Mouse (Mus musculus): ENCODE measurements at regions not wholly inside any gene's neighbourhood (a gene's known extent, or its start where the extent isn't known, plus 50 kb on each side); places are given as distances from the start of the nearest gene placed in this dataset.

DNA sequence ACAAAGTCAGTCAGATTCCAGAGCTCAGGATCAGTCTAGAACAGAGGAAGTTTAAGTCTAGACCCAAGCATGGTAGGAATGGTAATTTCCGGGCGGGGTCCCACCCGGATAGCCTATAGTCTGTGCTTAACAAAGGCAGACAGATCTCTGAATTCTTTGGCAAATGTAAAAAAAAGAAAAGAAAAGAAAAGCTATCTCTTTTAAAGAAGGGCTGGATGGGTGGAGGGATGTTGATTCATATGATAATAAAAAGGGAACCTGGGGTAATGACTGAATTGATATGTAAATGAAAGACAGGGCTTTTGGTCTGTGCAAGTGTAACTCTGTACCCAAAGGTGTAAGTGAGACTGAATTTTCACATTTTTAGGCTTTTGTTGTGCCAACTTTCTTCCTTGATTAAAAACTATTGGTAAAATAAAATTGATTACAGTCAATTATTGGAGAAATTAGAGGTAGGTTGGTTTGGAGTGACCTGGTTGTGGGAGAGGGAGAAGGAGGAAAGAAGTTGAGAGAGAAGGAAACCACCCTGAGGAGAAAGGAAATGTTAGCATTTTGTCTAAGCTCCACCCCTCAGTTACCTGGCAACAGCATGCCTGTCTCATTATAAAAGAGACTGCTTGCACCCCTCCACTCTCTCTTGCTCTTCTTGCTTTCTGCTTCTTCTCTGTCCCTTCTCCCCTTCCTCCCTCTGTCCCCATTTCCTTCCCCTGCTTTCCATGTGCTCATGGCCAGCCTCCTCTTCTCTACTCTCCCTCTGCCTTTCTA, 259.3 kb upstream of the Crbn start:
- Histone ChIP-seq H3K4me2 (replicated peaks; ENCODE audit: low read depth, low read length, severe bottlenecking) (no peak overlapping the region), H3K27ac (replicated peaks; ENCODE audit: low read depth, low read length) (no peak overlapping the region), H3K36me3 (ENCODE audit: control insufficient read depth, insufficient read depth, low read length) (no peaks in the 10 kb centered on the region), H3K27me3 (ENCODE audit: control insufficient read depth, insufficient read depth, low read length) (no peaks in the 10 kb centered on the region), H3K4me3 (replicated peaks; ENCODE audit: low read length) (no peak overlapping the region), H3K9me3 (ENCODE audit: control insufficient read depth, low read length) (no peaks in the 10 kb centered on the region), H3K9ac (ENCODE audit: low read depth, low read length, severe bottlenecking) (no peak overlapping the region), H3K4me1 (ENCODE audit: control insufficient read depth, insufficient read depth, low read length) (no peaks in the 10 kb centered on the region)
- 80% methylated on average over 3 of the region's 3 CpGs for WGBS
- no peak for TF ChIP-seq POLR2A (IDR thresholded peaks at IDR 0.05; ENCODE audit: borderline replicate concordance, extremely low read depth, insufficient read depth, insufficient read length)
- ATAC-seq (ENCODE audit: low FRiP score, low read depth) = no peak
- DNase-seq (ENCODE audit: low spot score) = no peak

GRCm38 (mm10) chr6:107062886-107063565, 263.1 kb upstream of the Crbn start:
- WGBS = 81% methylated on average over 6 of the region's 6 CpGs
- Histone ChIP-seq H3K36me3 (ENCODE audit: control insufficient read depth, insufficient read depth, low read length) (no peaks in the 10 kb centered on the region), H3K27me3 (ENCODE audit: control insufficient read depth, insufficient read depth, low read length) (no peaks in the 10 kb centered on the region), H3K4me1 (ENCODE audit: control insufficient read depth, insufficient read depth, low read length) (no peaks in the 10 kb centered on the region), H3K9me3 (ENCODE audit: control insufficient read depth, low read length) (no peaks in the 10 kb centered on the region), H3K4me2 (replicated peaks; ENCODE audit: low read depth, low read length, severe bottlenecking) (no peak overlapping the region), H3K27ac (replicated peaks; ENCODE audit: low read depth, low read length) (no peak overlapping the region), H3K4me3 (replicated peaks; ENCODE audit: low read length) (no peak overlapping the region), H3K9ac (ENCODE audit: low read depth, low read length, severe bottlenecking) (no peak overlapping the region)
- TF ChIP-seq POLR2A (IDR thresholded peaks at IDR 0.05; ENCODE audit: borderline replicate concordance, extremely low read depth, insufficient read depth, insufficient read length) = no peak
- DNase-seq (ENCODE audit: low spot score) = no peak
- ATAC-seq (ENCODE audit: low FRiP score, low read depth) = no peak

- H3K9ac ChIP-seq (ENCODE audit: low read depth, low read length, severe bottlenecking) = no peak overlapping the region
- H3K36me3 ChIP-seq (ENCODE audit: control insufficient read depth, insufficient read depth, low read length) = no peaks in the 10 kb centered on the region
- no peaks in the 10 kb centered on the region for H3K9me3 ChIP-seq (ENCODE audit: control insufficient read depth, low read length)
- H3K4me1 ChIP-seq (ENCODE audit: control insufficient read depth, insufficient read depth, low read length) = no peaks in the 10 kb centered on the region
- DNase-seq (ENCODE audit: low spot score) (no peak), ATAC-seq (ENCODE audit: low FRiP score, low read depth) (no peak)
- H3K4me2 ChIP-seq (replicated peaks; ENCODE audit: low read depth, low read length, severe bottlenecking) = no peak overlapping the region
- H3K4me3 ChIP-seq (replicated peaks; ENCODE audit: low read length) = no peak overlapping the region
- no peak for TF ChIP-seq POLR2A (IDR thresholded peaks at IDR 0.05; ENCODE audit: borderline replicate concordance, extremely low read depth, insufficient read depth, insufficient read length)
- 89% methylated on average over 7 of the region's 7 CpGs for WGBS
- no peaks in the 10 kb centered on the region for H3K27me3 ChIP-seq (ENCODE audit: control insufficient read depth, insufficient read depth, low read length)
- no peak overlapping the region for H3K27ac ChIP-seq (replicated peaks; ENCODE audit: low read depth, low read length)
These were observed 270.6 kb upstream of the Crbn start for GRCm38 (mm10) chr6:107070441-107070840.

GRCm38 (mm10) chr6:107092600-107092999, 292.7 kb upstream of the Crbn start:
- H3K27ac ChIP-seq (replicated peaks; ENCODE audit: low read depth, low read length) = no peak overlapping the region
- no peak overlapping the region for H3K9ac ChIP-seq (ENCODE audit: low read depth, low read length, severe bottlenecking)
- TF ChIP-seq POLR2A (IDR thresholded peaks at IDR 0.05; ENCODE audit: borderline replicate concordance, extremely low read depth, insufficient read depth, insufficient read length) = no peak
- ATAC-seq (ENCODE audit: low FRiP score, low read depth) = no peak
- H3K36me3 ChIP-seq (ENCODE audit: control insufficient read depth, insufficient read depth, low read length) = no peaks in the 10 kb centered on the region
- H3K27me3 ChIP-seq (ENCODE audit: control insufficient read depth, insufficient read depth, low read length) = no peaks in the 10 kb centered on the region
- H3K4me3 ChIP-seq (replicated peaks; ENCODE audit: low read length) = no peak overlapping the region
- no peaks in the 10 kb centered on the region for H3K4me1 ChIP-seq (ENCODE audit: control insufficient read depth, insufficient read depth, low read length)
- H3K9me3 ChIP-seq (ENCODE audit: control insufficient read depth, low read length) = no peaks in the 10 kb centered on the region
- no peak for DNase-seq (ENCODE audit: low spot score)
- H3K4me2 ChIP-seq (replicated peaks; ENCODE audit: low read depth, low read length, severe bottlenecking) = no peak overlapping the region

GRCm38 (mm10) chr6:107128716-107129115, 328.8 kb upstream of the Crbn start:
- Histone ChIP-seq H3K27me3 (ENCODE audit: control insufficient read depth, insufficient read depth, low read length) (no peaks in the 10 kb centered on the region), H3K36me3 (ENCODE audit: control insufficient read depth, insufficient read depth, low read length) (no peaks in the 10 kb centered on the region), H3K4me1 (ENCODE audit: control insufficient read depth, insufficient read depth, low read length) (no peaks in the 10 kb centered on the region), H3K4me3 (replicated peaks; ENCODE audit: low read length) (no peak overlapping the region), H3K9me3 (ENCODE audit: control insufficient read depth, low read length) (no peaks in the 10 kb centered on the region), H3K4me2 (replicated peaks; ENCODE audit: low read depth, low read length, severe bottlenecking) (no peak overlapping the region), H3K9ac (ENCODE audit: low read depth, low read length, severe bottlenecking) (no peak overlapping the region), H3K27ac (replicated peaks; ENCODE audit: low read depth, low read length) (no peak overlapping the region)
- no peak for DNase-seq (ENCODE audit: low spot score)
- no peak for ATAC-seq (ENCODE audit: low FRiP score, low read depth)
- no peak for TF ChIP-seq POLR2A (IDR thresholded peaks at IDR 0.05; ENCODE audit: borderline replicate concordance, extremely low read depth, insufficient read depth, insufficient read length)
- WGBS = 68% methylated on average over 1 of the region's 1 CpGs
